Mouse (Mus musculus) brain, embryonic 14.5 days (tissue): ENCODE measurements around the gene Spatc1l.

Experiments used
- CTCF ChIP-seq: fragments of 200-500 bp; IDR thresholded peaks from 2 replicates; pipeline ENCODE4 v1.5.1; 2012; ENCODE audit warnings: inconsistent platforms, mild to moderate bottlenecking, moderate library complexity, borderline replicate concordance; ENCODE audit not compliant: insufficient read depth, insufficient read length; ENCODE audit errors: extremely low read depth
- POLR2A ChIP-seq: fragments of 200-500 bp; IDR thresholded peaks from 2 replicates; pipeline ENCODE4 v1.6.1; 2012; ENCODE audit warnings: mild to moderate bottlenecking, inconsistent platforms, borderline replicate concordance; ENCODE audit not compliant: poor library complexity, insufficient read depth, insufficient read length, severe bottlenecking; ENCODE audit errors: extremely low read depth

- TF ChIP-seq CTCF, result no peak
- no peak for TF ChIP-seq POLR2A
Observed at GRCm38 (mm10) chr10:76542636-76543375, 19.3 kb upstream of the Spatc1l start.
